Comparison of ENCODE assay signal across 8 mouse cellular contexts in the genomic region with DNA sequence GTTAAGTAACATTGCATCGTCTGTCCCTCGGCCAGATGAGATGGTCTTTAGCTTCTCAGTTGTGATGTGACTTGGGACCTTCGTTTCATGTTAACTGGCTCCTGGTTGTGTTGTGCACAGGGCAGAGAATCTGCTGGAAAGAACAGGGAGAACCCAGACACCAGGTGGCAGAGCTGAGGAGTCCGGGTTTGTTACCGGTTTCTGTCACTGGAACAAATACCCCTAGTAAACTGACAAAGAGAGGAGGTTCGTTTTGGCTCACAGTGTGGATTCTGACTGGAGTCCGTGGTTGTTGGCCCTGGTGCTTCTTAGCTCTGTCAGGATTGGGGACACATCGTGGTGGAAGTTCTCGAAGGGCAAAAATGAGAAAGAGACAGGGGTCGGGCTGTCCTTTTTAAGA. TPM values are rescaled to one million over a fixed set of nuclear protein-coding genes. Genes with fewer than 3 reads are reported as not detected.
DNase-seq lines count a peak whose midpoint lies in the region; ATAC-seq and TF ChIP-seq lines count a peak whose summit lies in the region.

No protein-coding gene starts in this region.

- TF ChIP-seq CTCF in kidney, adult 2 months (conservative IDR thresholded peaks at IDR 0.05; ENCODE audit: insufficient read depth, insufficient read length, low read depth, low read length): peak; percentile 39; the same call in 1 of the 2 replicates

- WGBS in limb, embryonic 11.5 days: 65% methylated on average over 10 of the region's 10 CpGs
- WGBS in limb, embryonic 10.5 days: 73% methylated on average over 10 of the region's 10 CpGs
- 37% methylated on average over 10 of the region's 10 CpGs for WGBS in kidney, adult 2 months
- WGBS in liver, embryonic 11.5 days: 58% methylated on average over 10 of the region's 10 CpGs

- no peak for TF ChIP-seq POLR2A in kidney, adult 2 months (IDR thresholded peaks at IDR 0.05; ENCODE audit: low read depth, low read length)

- no peaks in the 10 kb centered on the region; the same call in 1 of the 2 replicates for H3K36me3 ChIP-seq in limb, embryonic 11.5 days (ENCODE audit: control insufficient read depth, insufficient read depth, low read length)
- no peaks in the 10 kb centered on the region for H3K36me3 ChIP-seq in limb, embryonic 10.5 days
- H3K36me3 ChIP-seq in kidney, adult 2 months (ENCODE audit: control insufficient read depth, insufficient read depth, low read length): no peaks in the 10 kb centered on the region
- H3K36me3 ChIP-seq in liver, embryonic 11.5 days (ENCODE audit: control insufficient read depth, insufficient read depth, low read length): no peaks in the 10 kb centered on the region

- peaks cover 24% of the 10 kb centered on the region for H3K4me1 ChIP-seq in limb, embryonic 11.5 days (ENCODE audit: control insufficient read depth, insufficient read depth, low read length)
- peaks cover 68% of the 10 kb centered on the region for H3K4me1 ChIP-seq in limb, embryonic 10.5 days
- no peaks in the 10 kb centered on the region for H3K4me1 ChIP-seq in kidney, adult 2 months (ENCODE audit: control insufficient read depth, insufficient read depth, low read length)
- peaks cover 13% of the 10 kb centered on the region for H3K4me1 ChIP-seq in liver, embryonic 11.5 days (replicated peaks; ENCODE audit: control insufficient read depth, insufficient read depth, low read length)

- no peaks in the 10 kb centered on the region for H3K9me3 ChIP-seq in limb, embryonic 11.5 days (ENCODE audit: control insufficient read depth, low read length)
- no peaks in the 10 kb centered on the region for H3K9me3 ChIP-seq in limb, embryonic 10.5 days (replicated peaks)
- H3K9me3 ChIP-seq in liver, embryonic 11.5 days (ENCODE audit: control insufficient read depth, low read length): no peaks in the 10 kb centered on the region

- H3K27ac ChIP-seq in limb, embryonic 11.5 days (replicated peaks; ENCODE audit: low read depth, low read length): no peak overlapping the region
- no peak overlapping the region; the same call in 1 of the 2 replicates for H3K27ac ChIP-seq in limb, embryonic 10.5 days
- H3K27ac ChIP-seq in kidney, adult 2 months (ENCODE audit: insufficient read depth, low read depth, low read length): peak overlapping the region; percentile 50; the same call in 1 of the 2 replicates
- H3K27ac ChIP-seq in liver, embryonic 11.5 days (ENCODE audit: low read depth, low read length): no peak overlapping the region

- peak; percentile 38 for DNase-seq in CD4-positive, CD25-positive, alpha-beta regulatory T cell, adult 2 months (ENCODE audit: low read depth, low spot score)
- DNase-seq in limb, embryonic 11.5 days (ENCODE audit: low spot score): peak; percentile 57
- DNase-seq in limb, embryonic 10.5 days (ENCODE audit: low spot score): no peak
- DNase-seq in kidney, adult 2 months: peak; percentile 54
- peak; percentile 50 to 62 for DNase-seq in lung, postnatal 4 days
- DNase-seq in cerebellum, adult 11-12 months: no peak
- no peak for DNase-seq in liver, embryonic 11.5 days (ENCODE audit: low spot score)

- no peak overlapping the region for H3K4me3 ChIP-seq in limb, embryonic 11.5 days (ENCODE audit: low read depth, low read length)
- H3K4me3 ChIP-seq in limb, embryonic 10.5 days: no peak overlapping the region
- H3K4me3 ChIP-seq in kidney, adult 2 months (ENCODE audit: insufficient read depth, low read depth, low read length): no peak overlapping the region
- H3K4me3 ChIP-seq in liver, embryonic 11.5 days (ENCODE audit: low read depth, low read length): no peak overlapping the region

- H3K4me2 ChIP-seq in limb, embryonic 11.5 days (ENCODE audit: low read depth, severe bottlenecking): no peak overlapping the region
- H3K4me2 ChIP-seq in liver, embryonic 11.5 days: no peak overlapping the region

- no peaks in the 10 kb centered on the region for H3K27me3 ChIP-seq in limb, embryonic 11.5 days (ENCODE audit: control insufficient read depth, insufficient read depth, low read length)
- H3K27me3 ChIP-seq in limb, embryonic 10.5 days (ENCODE audit: low read depth, poor library complexity, severe bottlenecking): no peaks in the 10 kb centered on the region
- H3K27me3 ChIP-seq in kidney, adult 2 months (replicated peaks; ENCODE audit: control insufficient read depth, insufficient read depth, low read length): 0 out of 2 replicates have a peak, but pooled peaks cover 1% of the 10 kb centered on the region
- peaks cover 23% of the 10 kb centered on the region for H3K27me3 ChIP-seq in liver, embryonic 11.5 days (replicated peaks; ENCODE audit: control insufficient read depth, insufficient read depth, low read length)

- no peak for ATAC-seq in CD4-positive, CD25-positive, alpha-beta regulatory T cell, adult 4 months
- ATAC-seq in limb, embryonic 11.5 days (ENCODE audit: insufficient number of reproducible peaks, low FRiP score, low TSS enrichment, low read depth): no peak
- ATAC-seq in liver, embryonic 11.5 days (replicated peaks; ENCODE audit: low FRiP score): no peak

- H3K9ac ChIP-seq in limb, embryonic 11.5 days (ENCODE audit: low read length): no peak overlapping the region
- no peak overlapping the region for H3K9ac ChIP-seq in liver, embryonic 11.5 days (ENCODE audit: low read depth, low read length)

RNA-seq across cellular contexts. Expression of gene Itga9, which starts 3.6 kb away (rescaled TPM):
- 1 to 10 TPM in 1 of 2 experiments, under 1 TPM in 1; 0.41 to 1.0 TPM for polyA plus RNA-seq in CD4-positive, CD25-positive, alpha-beta regulatory T cell, adult 4 months (2017; shearing (Covaris generic))
- 7.7 and 9.3 TPM in 2 replicates for polyA plus RNA-seq in limb, embryonic 11.5 days (2014; fragmentation: Nextera tagmentation; extraction: Ambion mirVana)
- 8.8 and 9.3 TPM in 2 replicates for polyA plus RNA-seq in limb, embryonic 10.5 days (2016; fragmentation: Nextera tagmentation; extraction: Ambion mirVana)
- polyA plus RNA-seq in kidney, adult 2 months (2012; rRNA removed): 15.0 and 17.0 TPM in 2 replicates
- polyA plus RNA-seq in liver, embryonic 11.5 days (2014; fragmentation: Nextera tagmentation; extraction: Ambion mirVana): 6.2 and 7.0 TPM in 2 replicates

Comparison
In these comparisons a context has a peak if more than half of its experiments do, and no peak if none do; other contexts are left out.
1. DNase-seq: peak in CD4-positive, CD25-positive, alpha-beta regulatory T cell, adult 2 months (single experiment), limb, embryonic 11.5 days (single experiment), kidney, adult 2 months (single experiment) and lung, postnatal 4 days (2 of 2); none in limb, embryonic 10.5 days (single experiment), cerebellum, adult 11-12 months (single experiment) and liver, embryonic 11.5 days (single experiment).